Mouse (Mus musculus) layer of hippocampus, adult 11-12 months (tissue): ENCODE data around the gene Gm20388.
A peak's percentile ranks its signal among the peaks of the same experiment; 100 is the strongest.
"Not testable (repeated sequence)": the region's sequence is repeated elsewhere in the genome, so short reads cannot be mapped to it uniquely, and the experiment has no call there.

Source experiments
- DNase-seq: peaks from one replicate; pipeline ENCODE4 v3.0.0; 2022; ENCODE audit warnings: low spot score

Gene Gm20388

GRCm38 (mm10) chr8:122558671-122559349, 2648.2 kb downstream of the Gm20388 start:
- no peak for DNase-seq

GRCm38 (mm10) chr8:122561199-122561598, 2650.6 kb downstream of the Gm20388 start:
- no peak for DNase-seq

GRCm38 (mm10) chr8:122564363-122565352, 2654.0 kb downstream of the Gm20388 start:
- no peak for DNase-seq

- DNase-seq: no peak
These were observed 2656.1 kb downstream of the Gm20388 start for GRCm38 (mm10) chr8:122566766-122567165.

GRCm38 (mm10) chr8:122567361-122568108, 2656.9 kb downstream of the Gm20388 start, which contains the start of gene Cdt1:
TSS of gene Cdt1 (plus strand) at chr8:122568015.
- peak; percentile 96 for DNase-seq

GRCm38 (mm10) chr8:122568109-122568504, 2657.5 kb downstream of the Gm20388 start:
- no peak for DNase-seq

- no peak for DNase-seq
These were observed 2658.3 kb downstream of the Gm20388 start for GRCm38 (mm10) chr8:122568881-122569309.

GRCm38 (mm10) chr8:122569329-122569728, 2658.7 kb downstream of the Gm20388 start:
- DNase-seq: no peak

- DNase-seq: no peak
These were observed 2659.4 kb downstream of the Gm20388 start for GRCm38 (mm10) chr8:122569996-122570395.

GRCm38 (mm10) chr8:122571153-122571552, 2660.5 kb downstream of the Gm20388 start:
- DNase-seq: no peak

- DNase-seq: no peak
These were observed 2661.2 kb downstream of the Gm20388 start for GRCm38 (mm10) chr8:122571750-122572267.

- DNase-seq: no peak
These were observed 2662.1 kb downstream of the Gm20388 start for GRCm38 (mm10) chr8:122572751-122573150.

- DNase-seq: not testable (repeated sequence)
These were observed 2662.5 kb downstream of the Gm20388 start for GRCm38 (mm10) chr8:122573176-122573575.

GRCm38 (mm10) chr8:122573577-122573976, 2662.9 kb downstream of the Gm20388 start:
- no peak for DNase-seq

- no peak for DNase-seq
These were observed 2663.6 kb downstream of the Gm20388 start for GRCm38 (mm10) chr8:122574264-122574663.

- DNase-seq: no peak
These were observed 2664.1 kb downstream of the Gm20388 start for GRCm38 (mm10) chr8:122574667-122575251.

GRCm38 (mm10) chr8:122575286-122575685, 2664.6 kb downstream of the Gm20388 start:
- DNase-seq: no peak

- DNase-seq: no peak
These were observed 2665.3 kb downstream of the Gm20388 start for GRCm38 (mm10) chr8:122575735-122576647.

GRCm38 (mm10) chr8:122576648-122577022, 2666.0 kb downstream of the Gm20388 start, which contains the start of gene Aprt:
TSS of gene Aprt (minus strand) at chr8:122576909.
- peak; percentile 93 for DNase-seq

- no peak for DNase-seq
These were observed 2666.5 kb downstream of the Gm20388 start for GRCm38 (mm10) chr8:122577116-122577515.
